Mouse (Mus musculus) kidney, postnatal 36 days (tissue): ENCODE measurements around the gene Limch1.
A peak's percentile ranks its signal among the peaks of the same experiment; 100 is the strongest.

Source experiments
- DNase-seq, 2 experiments: peaks; one replicate each; pipeline ENCODE4 v3.0.0; 2021 to 2022; ENCODE audit warnings: mixed read lengths in 2 of 2

The Limch1 gene

DNA sequence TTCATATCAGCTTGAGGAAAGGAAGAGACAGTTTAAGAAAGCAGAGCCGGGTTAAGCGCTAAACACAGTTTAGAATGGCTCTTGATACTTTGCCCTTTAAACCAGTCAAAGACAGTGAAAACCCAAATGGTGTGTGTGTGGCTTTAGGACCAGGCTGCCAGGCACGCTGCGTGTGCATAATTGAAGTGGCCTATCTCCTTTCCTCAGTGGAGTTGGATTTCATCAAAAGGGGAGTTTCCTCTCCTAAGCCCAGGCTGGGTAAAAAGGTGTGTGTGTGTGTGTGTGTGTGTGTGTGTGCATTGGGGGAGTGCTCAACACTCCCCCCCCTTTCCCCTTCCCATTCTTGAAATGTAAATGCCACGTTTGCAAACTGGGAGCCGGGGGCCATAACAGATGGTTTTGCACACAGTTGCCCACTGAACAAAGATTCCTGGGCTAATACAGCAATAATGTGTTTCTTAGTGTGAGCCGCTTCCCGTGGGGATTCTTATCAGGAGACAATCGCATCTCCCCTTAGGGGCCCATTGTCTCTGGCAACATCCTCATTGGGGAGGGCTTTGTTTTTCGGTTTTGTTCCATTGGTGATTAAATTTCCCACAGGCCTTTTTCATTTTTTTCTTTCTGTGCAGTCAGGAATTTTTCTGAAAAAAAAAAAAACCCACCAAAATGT lies 2.3 kb downstream of the Limch1 start:
- DNase-seq, result peak; percentile 26 to 37

GRCm38 (mm10) chr5:66748448-66749115 lies 3.0 kb downstream of the Limch1 start:
- DNase-seq, result peak; percentile 45 to 46

GRCm38 (mm10) chr5:66750641-66751040 lies 5.0 kb downstream of the Limch1 start:
- no peak for DNase-seq

GRCm38 (mm10) chr5:66751332-66751980 lies 5.8 kb downstream of the Limch1 start:
- DNase-seq, result no peak

DNA sequence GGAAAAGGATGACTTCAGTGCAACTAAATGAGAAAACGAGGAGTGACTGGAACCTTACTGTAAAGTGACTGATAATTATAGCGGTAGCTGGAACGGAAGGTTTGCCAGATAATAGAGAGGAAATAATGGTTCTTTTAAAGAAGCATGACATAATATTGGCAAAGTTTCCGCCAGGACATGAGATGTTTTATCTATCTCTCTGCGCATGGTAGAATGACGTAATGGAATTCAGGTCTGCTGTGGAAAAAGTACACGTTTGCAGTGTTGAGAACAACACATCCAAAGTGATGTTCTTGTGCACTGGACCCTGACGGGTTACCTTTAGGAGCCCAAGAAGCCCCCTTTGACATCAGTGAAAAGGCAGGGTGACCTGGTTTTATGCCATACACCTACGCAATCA lies 8.0 kb downstream of the Limch1 start:
- peak in 1 of 2 experiments; percentile 29 for DNase-seq

- peak in 1 of 2 experiments; percentile 28 for DNase-seq
These were observed 11.4 kb downstream of the Limch1 start for GRCm38 (mm10) chr5:66756821-66757705.

- DNase-seq, result no peak
These were observed 12.1 kb downstream of the Limch1 start for GRCm38 (mm10) chr5:66757706-66758237.

DNA sequence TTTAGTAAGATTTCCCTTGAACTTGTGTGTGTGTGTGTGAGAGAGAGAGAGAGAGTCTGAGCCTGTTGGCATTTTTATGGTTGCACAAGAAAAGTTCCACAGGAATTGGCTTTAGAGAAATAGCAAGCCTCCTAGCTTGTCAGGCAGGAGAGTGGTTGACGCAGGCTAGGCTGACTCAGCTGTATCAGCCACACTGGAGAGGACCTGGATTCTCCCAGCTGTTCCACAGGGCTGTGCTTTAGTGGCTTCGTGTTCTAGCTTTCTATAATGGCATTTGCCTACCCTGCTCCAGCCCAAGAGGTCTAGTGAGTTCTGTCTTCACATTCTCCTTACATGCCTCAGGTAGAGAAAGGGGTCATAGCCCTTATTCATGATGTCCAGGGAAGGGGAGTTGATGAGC lies 13.7 kb downstream of the Limch1 start:
- DNase-seq, result no peak

GRCm38 (mm10) chr5:66760747-66761146 lies 15.1 kb downstream of the Limch1 start:
- DNase-seq, result no peak

DNA sequence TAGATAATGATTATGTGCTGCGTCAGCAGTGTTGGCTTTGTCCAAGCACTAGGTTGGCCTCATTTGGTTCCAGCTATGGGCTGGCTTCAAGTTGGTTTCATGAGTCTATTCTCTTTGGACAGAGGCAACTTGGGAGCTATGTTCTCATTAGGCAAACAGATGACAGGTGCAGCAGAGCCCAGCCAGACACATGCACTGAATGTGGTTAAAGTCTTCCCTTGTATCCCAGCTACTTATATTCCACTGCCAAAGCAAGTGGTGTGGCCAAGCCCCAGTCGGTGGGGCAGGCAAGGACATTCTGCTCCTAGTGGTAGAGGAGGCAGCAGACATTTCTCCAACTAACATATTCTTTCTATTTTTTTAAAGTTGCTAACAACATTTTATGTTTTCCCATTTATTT lies 16.4 kb downstream of the Limch1 start:
- no peak for DNase-seq

- DNase-seq, result no peak
These were observed 18.5 kb downstream of the Limch1 start for GRCm38 (mm10) chr5:66764129-66764528.

DNA sequence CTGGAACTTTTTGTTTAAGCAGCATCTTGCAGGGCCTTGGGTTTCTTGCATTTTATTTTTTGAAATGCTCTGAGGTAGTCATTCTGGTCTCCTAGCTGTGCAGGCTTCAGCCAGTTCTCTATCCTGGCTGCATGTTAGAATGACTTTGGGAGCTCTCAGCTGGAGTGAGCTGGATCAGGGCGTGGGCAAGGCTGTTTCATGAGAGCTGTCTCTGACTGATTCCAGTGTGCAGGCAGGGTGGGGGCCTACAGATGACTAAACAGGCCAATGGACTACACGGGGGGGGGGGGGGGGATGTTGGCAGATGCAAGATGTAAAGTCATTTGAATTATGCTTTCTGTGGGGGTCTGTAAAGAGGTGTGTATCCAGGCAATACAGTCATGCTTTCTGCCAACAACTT lies 20.3 kb downstream of the Limch1 start:
- DNase-seq, result no peak

DNA sequence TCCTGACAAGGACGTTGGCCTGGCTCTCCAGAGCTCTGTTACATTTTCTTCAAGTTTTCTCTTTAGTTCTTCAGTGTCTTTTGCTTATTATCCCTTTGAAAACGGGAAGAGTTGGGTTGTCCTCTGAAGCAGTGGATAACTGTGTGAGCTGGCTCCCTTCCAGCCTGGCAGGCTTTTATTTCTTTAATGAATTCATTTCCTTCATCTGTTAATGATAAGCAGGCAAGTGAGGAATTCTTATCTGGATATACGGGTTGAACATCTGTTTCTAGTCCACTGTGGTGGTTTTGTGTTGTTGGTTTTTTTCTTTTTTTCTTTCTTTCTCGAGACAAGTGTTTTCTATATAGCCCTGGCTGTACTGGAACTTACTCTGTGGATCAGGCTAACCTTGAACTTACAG lies 22.4 kb downstream of the Limch1 start:
- peak in 1 of 2 experiments; percentile 41 for DNase-seq

DNA sequence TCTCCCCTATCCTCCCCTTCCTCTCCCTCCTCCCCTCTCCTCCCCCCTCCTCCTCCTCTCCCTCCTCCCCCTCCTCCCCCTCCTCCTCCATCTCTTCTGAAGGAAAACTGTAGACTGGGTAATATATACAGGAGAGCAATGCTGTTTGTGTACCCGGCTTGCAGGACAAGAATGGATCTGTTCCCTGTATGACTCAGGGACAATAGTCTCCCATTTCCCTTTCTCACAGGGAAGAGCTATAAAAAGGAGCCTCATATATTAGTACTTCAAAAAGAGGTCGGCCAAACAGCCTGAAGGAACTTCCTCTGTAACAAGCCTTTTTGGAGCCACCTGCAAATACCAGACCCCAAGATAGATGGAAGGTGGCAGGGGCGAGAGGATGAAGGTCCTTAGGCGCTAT lies 23.4 kb downstream of the Limch1 start:
- no peak for DNase-seq

- no peak for DNase-seq
These were observed 23.9 kb downstream of the Limch1 start for GRCm38 (mm10) chr5:66769558-66769957.

GRCm38 (mm10) chr5:66777999-66778710 lies 32.5 kb downstream of the Limch1 start:
- DNase-seq, result peak in 1 of 2 experiments; percentile 22

GRCm38 (mm10) chr5:66780371-66780770 lies 34.7 kb downstream of the Limch1 start:
- DNase-seq, result no peak

GRCm38 (mm10) chr5:66781507-66781906 lies 35.9 kb downstream of the Limch1 start:
- DNase-seq, result no peak

DNA sequence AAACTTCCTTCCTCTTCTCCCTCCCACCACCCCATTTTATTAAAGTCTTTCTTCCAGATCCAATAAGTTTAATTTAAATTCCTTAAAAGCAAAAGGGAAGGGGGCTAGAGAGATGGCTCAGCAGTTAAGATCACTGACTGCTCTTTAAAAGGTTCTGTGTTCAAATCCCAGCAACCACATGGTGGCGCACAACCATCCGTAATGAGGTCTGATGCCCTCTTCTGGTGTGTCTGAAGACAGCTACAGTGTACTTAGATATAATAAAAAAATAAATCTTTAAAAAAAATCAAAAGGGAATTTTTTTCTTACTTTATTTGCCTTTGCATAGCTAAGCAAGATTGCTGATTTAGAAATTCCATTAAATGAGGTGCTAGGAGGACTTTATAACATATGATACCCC lies 37.2 kb downstream of the Limch1 start:
- no peak for DNase-seq

GRCm38 (mm10) chr5:66784624-66785361 lies 39.2 kb downstream of the Limch1 start:
- DNase-seq, result no peak

GRCm38 (mm10) chr5:66785995-66786620 lies 40.5 kb downstream of the Limch1 start:
- DNase-seq, result no peak
